Mouse (Mus musculus) liver, embryonic 12.5 days (tissue): Measurements from ENCODE around the gene H2bfm. TPM values are rescaled to one million over a fixed set of nuclear protein-coding genes. Genes with fewer than 3 reads are reported as not detected.
"Not testable (repeated sequence)": the region's sequence is repeated elsewhere in the genome, so short reads cannot be mapped to it uniquely, and the experiment has no call there.

ENCODE experiments used
- ATAC-seq: fragments of 200-750 bp; cut with Nextera tagmentation; 2 replicates; pipeline ENCODE4 v1.8.0; 2017; ENCODE audit warnings: moderate number of reproducible peaks, mild to moderate bottlenecking, moderate library complexity
- H3K27ac ChIP-seq: fragments of 300-500 bp; sonication (generic); 2 replicates; pipeline ENCODE4 v1.5.1; 2016; ENCODE audit warnings: mild to moderate bottlenecking
- H3K27me3 ChIP-seq: fragments of 300-500 bp; sonication (generic); replicated peaks from 2 replicates; pipeline ENCODE4 v1.6.1; 2016; ENCODE audit warnings: mild to moderate bottlenecking, moderate library complexity
- H3K36me3 ChIP-seq: fragments of 300-500 bp; sonication (generic); 2 replicates; pipeline ENCODE4 v1.6.1; 2016; ENCODE audit warnings: mild to moderate bottlenecking, moderate library complexity
- H3K4me1 ChIP-seq: fragments of 300-500 bp; sonication (generic); 2 replicates; pipeline ENCODE4 v1.6.1; 2016
- H3K4me2 ChIP-seq: fragments of 300-500 bp; sonication (generic); 2 replicates; pipeline ENCODE4 v1.6.1; 2016; ENCODE audit warnings: mild to moderate bottlenecking, moderate library complexity
- H3K4me3 ChIP-seq: fragments of 300-500 bp; sonication (generic); 2 replicates; pipeline ENCODE4 v1.5.1; 2016; ENCODE audit warnings: mild to moderate bottlenecking, moderate library complexity
- H3K9ac ChIP-seq: fragments of 300-500 bp; sonication (generic); 2 replicates; pipeline ENCODE4 v1.6.1; 2016; ENCODE audit warnings: mild to moderate bottlenecking, moderate library complexity
- H3K9me3 ChIP-seq: fragments of 300-500 bp; sonication (generic); replicated peaks from 2 replicates; pipeline ENCODE4 v1.6.1; 2016; ENCODE audit warnings: mild to moderate bottlenecking, moderate library complexity
- WGBS: fragments of 180-500 bp; shearing (Covaris S2); methylation state at CpG from one replicate; pipeline ENCODE4 v1.1.7; 2016; ENCODE audit not compliant: insufficient replicate concordance; 5-methylcytosine and 5-hydroxymethylcytosine counted together
- polyA plus RNA-seq: library from polyadenylated mRNA; unstranded; fragments of >200 nt; fragmentation: Nextera tagmentation; extraction: Ambion mirVana; gene quantifications from 2 replicates; pipeline ENCODE4 v1.2.1, GENCODE M21; 2016

H2bfm gene
- not detected in 2 replicates for polyA plus RNA-seq

DNA sequence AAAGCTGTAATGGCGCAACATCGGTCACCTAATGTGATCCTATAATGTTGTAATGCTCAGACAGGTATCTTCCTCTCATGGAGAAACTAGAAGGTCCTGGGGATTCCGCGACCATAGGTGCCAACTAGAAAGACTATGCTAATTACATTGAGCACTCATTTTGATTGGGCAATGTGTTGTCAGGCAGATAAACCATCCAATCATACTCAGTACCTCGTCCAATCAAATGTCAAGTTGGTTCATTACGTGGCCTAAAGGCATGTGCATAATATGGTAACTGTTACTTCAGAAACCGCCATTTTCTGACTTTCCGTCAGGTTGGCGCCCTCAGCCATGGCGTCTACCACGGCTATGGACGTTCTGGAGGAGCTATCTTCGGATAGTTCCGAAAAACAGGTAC is at the start of gene H2bfm:
TSS of gene H2bfm (plus strand) at position 295 of the 400 bp plus-strand sequence.
- 84% methylated on average over 14 of the region's 14 CpGs for WGBS
- H3K36me3 ChIP-seq: no peaks in the 10 kb centered on the region
- H3K4me1 ChIP-seq: no peaks in the 10 kb centered on the region
- no peak within 1 kb of the TSS for H3K9ac ChIP-seq
- no peak within 1 kb of the TSS for H3K27ac ChIP-seq
- H3K4me3 ChIP-seq: no peak within 1 kb of the TSS
- no peak within 1 kb of the TSS for H3K4me2 ChIP-seq
- H3K27me3 ChIP-seq: no peaks in the 10 kb centered on the region
- no peak for ATAC-seq
- H3K9me3 ChIP-seq: 0 out of 2 replicates have a peak, but pooled peaks cover 4% of the 10 kb centered on the region

DNA sequence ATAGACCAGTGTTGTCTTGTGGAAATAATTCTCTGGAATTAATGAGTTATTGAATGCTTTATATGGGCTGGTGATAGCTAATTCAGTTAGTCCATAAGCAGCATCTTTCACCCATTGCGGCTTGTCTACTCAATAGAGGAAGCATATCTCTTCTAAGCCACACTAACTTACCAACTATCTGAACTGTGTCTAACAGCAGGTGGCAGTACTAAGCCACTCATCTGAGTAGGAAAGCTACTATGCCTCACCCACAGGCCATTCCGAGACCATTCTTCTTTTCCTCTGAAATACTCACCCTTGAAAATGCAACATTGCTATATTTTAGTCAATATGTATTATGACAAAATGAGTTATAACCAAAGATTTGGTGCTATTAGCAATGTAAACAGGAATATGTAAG is 31.4 kb upstream of the H2bfm start:
- Histone ChIP-seq H3K36me3 (no peaks in the 10 kb centered on the region), H3K4me1 (no peaks in the 10 kb centered on the region), H3K9ac (no peak overlapping the region), H3K4me3 (no peak overlapping the region), H3K27ac (no peak overlapping the region), H3K27me3 (no peaks in the 10 kb centered on the region), H3K9me3 (no peaks in the 10 kb centered on the region), H3K4me2 (no peak overlapping the region)
- WGBS: 57% methylated on average over 2 of the region's 2 CpGs
- no peak for ATAC-seq

DNA sequence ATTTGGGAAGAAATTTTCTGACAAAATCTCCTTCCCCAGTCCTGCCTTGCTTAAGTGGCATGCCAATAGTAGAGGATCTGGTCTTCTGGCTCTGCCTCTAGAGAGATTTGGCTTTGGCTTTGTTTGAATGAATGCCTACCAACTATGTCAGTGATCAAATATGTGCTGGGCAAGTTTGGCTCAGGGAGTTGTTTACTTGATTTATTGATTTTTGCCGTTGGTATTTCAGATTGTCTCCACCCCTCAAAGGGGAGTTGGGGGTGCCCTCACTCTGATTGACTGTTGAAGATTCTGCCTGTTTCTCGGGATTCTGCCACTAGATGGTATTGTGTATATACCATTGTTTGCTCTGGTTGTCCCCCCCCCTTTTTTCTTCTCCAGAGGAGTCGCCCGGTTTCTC is 22.8 kb upstream of the H2bfm start:
- H3K9me3 ChIP-seq: no peaks in the 10 kb centered on the region
- H3K9ac ChIP-seq: no peak overlapping the region
- 51% methylated on average over 4 of the region's 4 CpGs for WGBS
- no peak overlapping the region for H3K4me2 ChIP-seq
- H3K4me3 ChIP-seq: no peak overlapping the region
- H3K27ac ChIP-seq: no peak overlapping the region
- ATAC-seq: no peak
- no peaks in the 10 kb centered on the region for H3K27me3 ChIP-seq
- no peaks in the 10 kb centered on the region for H3K36me3 ChIP-seq
- H3K4me1 ChIP-seq: no peaks in the 10 kb centered on the region

DNA sequence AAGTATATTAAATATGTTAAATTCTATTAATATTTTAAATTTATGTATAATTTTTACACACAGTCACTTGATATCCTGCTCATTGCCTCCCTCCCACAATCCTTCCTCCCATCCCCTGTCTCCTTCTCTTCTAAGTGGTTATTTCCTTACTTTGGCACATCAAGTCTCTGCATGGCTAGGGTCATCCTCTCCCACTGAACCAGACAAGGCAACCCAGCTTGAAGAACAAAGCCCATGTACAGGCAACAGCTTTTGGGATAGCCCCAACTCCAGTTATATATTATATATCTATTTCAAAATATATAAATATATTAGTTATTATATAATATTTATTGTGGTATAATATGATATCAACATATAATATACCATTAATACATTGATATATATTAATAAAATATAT is 1.3 kb upstream of the H2bfm start:
- H3K4me1 ChIP-seq: no peaks in the 10 kb centered on the region
- no peak for ATAC-seq
- H3K27ac ChIP-seq: no peak overlapping the region
- no peak overlapping the region for H3K9ac ChIP-seq
- no peaks in the 10 kb centered on the region for H3K27me3 ChIP-seq
- no peak overlapping the region for H3K4me2 ChIP-seq
- H3K4me3 ChIP-seq: no peak overlapping the region
- no peaks in the 10 kb centered on the region for H3K36me3 ChIP-seq
- H3K9me3 ChIP-seq: 0 out of 2 replicates have a peak, but pooled peaks cover 4% of the 10 kb centered on the region

DNA sequence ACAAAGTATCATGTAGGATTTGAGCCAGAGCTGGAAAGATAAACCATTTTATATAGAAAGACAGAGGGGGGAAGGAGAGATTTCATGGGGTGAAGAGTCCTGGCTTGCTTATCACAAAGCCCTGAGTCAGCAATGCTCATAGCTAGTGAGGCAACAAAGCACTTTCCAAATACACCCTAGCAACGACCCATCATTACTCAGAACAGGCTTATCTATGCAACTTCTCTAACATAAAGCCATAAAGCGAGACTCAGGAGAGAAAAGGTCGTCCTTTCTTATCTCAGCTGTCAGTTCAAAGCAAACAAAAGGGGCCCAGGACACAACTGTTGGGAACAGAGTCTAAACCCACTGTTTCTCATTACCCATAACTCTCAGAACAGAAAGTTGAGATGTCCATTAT is 10.9 kb downstream of the H2bfm start:
- no peaks in the 10 kb centered on the region for H3K36me3 ChIP-seq
- H3K9me3 ChIP-seq: no peaks in the 10 kb centered on the region
- no peaks in the 10 kb centered on the region for H3K4me1 ChIP-seq
- 0% methylated on average over 3 of the region's 3 CpGs for WGBS
- no peak for ATAC-seq
- H3K4me2 ChIP-seq: no peak overlapping the region
- H3K9ac ChIP-seq: no peak overlapping the region
- H3K27ac ChIP-seq: no peak overlapping the region
- no peaks in the 10 kb centered on the region for H3K27me3 ChIP-seq
- no peak overlapping the region for H3K4me3 ChIP-seq

DNA sequence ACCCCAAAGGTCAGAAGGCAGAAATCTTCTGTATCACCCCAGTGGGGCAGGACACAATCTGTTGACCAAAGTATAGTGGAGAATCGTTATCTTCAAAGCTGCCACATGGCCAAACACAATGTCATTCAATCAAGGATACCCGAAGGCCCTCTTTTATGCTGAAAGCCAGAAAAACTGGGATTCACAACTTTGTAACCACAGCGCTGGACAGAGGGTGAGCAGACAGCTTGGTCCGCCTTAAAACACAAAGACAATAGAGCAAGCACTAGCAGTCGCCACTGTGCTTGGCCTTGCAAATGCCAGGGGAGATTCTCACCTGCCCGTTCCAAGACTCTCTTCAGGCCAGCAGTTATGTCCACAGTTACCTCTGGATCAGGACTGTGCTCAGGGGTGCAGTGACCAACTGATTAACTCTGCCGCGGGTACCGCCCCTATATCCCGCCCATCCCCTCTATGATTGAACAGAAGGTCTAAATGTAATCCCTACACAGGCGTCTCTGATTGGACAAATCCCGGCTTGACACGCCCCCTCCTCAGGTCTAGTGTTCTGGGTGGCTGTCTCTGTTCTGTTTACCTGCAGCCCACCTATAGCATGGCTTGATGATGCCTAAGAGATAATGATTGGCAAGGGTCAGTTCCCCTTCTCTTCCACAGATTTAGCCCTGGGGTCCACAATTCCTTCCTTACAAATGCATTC is 30.6 kb downstream of the H2bfm start:
- not testable (repeated sequence) for H3K9me3 ChIP-seq, H3K9ac ChIP-seq, H3K27ac ChIP-seq, H3K36me3 ChIP-seq, H3K27me3 ChIP-seq, H3K4me1 ChIP-seq, H3K4me3 ChIP-seq
- ATAC-seq: peak; percentile 69
- 22% methylated on average over 13 of the region's 13 CpGs for WGBS
- H3K4me2 ChIP-seq: peak overlapping the region; percentile 32

DNA sequence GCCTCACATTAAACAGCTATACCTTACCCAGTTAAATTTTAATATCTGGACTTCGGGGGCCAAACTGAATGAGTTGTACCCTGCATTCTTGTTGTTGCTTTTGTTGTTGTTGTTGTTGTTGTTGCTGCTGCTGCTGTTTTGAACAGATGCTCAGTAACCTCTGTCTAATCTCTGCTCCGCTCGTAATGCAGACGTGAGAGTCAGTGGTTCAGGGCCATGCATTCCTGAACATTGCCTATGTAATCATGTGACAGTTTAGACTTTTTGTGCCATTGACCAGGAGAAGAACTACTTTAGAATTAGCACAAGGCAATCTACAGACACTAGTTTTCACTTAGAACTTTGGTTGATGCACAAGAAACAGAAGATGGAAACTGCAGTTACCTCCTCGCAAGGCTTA is 31.2 kb downstream of the H2bfm start:
- WGBS: 48% methylated on average over 5 of the region's 5 CpGs
- H3K9me3 ChIP-seq, H3K36me3 ChIP-seq, ATAC-seq, H3K4me3 ChIP-seq, H3K27ac ChIP-seq, H3K4me2 ChIP-seq, H3K9ac ChIP-seq, H3K27me3 ChIP-seq, H3K4me1 ChIP-seq: not testable (repeated sequence)

DNA sequence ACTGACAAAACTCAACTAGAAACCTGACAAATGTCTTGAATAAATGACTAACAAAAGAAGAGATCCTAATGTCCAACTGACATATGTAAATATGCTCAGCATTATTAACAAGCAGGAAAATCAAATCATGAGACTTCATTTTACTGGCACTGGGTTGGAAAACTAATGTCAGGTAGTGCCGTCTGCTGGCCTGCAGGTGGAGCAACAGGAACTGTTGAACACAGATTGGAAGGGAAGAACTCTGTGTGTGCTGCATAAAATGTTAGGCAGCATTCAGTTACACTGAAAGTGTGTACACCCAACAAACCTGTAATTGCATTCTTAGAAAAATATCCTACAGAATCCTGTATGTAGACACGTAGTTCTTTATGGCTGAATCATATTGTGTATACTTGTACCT is 32.6 kb downstream of the H2bfm start:
- Histone ChIP-seq H3K36me3 (no peaks in the 10 kb centered on the region), H3K4me3 (no peak overlapping the region), H3K4me2 (no peak overlapping the region), H3K9me3 (no peaks in the 10 kb centered on the region), H3K27me3 (no peaks in the 10 kb centered on the region), H3K4me1 (no peaks in the 10 kb centered on the region), H3K9ac (no peak overlapping the region), H3K27ac (no peak overlapping the region)
- ATAC-seq: no peak
- 16% methylated on average over 2 of the region's 2 CpGs for WGBS

DNA sequence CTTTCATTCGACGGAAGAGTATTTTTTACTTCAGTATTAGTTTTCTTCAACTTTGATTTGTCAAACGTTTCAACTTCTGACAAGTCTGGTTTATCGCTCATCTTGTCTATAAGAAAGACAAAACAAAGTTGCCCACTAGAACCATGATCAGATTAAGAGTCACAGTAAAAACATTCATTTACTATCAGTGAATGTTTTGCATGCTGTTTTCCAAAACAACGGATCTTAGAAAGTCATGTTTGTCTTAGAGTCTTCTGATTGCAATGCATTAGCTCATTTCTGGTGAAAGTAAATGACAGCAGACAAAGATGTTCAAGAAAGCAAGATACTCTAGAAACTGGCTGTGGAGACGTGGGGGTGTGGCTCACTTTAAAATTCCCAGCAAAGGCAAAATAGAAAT is 48.3 kb downstream of the H2bfm start, which contains the start of gene Tmsb15b2:
TSS of gene Tmsb15b2 (minus strand) at position 101 of the 400 bp plus-strand sequence.
- WGBS: 69% methylated on average over 6 of the region's 6 CpGs
- ATAC-seq, H3K9ac ChIP-seq, H3K4me1 ChIP-seq, H3K36me3 ChIP-seq, H3K9me3 ChIP-seq, H3K27me3 ChIP-seq, H3K27ac ChIP-seq: not testable (repeated sequence)
- Histone ChIP-seq H3K4me2 (peak within 1 kb of the TSS; percentile 57), H3K4me3 (peak within 1 kb of the TSS; percentile 39; the same call in 1 of the 2 replicates)

DNA sequence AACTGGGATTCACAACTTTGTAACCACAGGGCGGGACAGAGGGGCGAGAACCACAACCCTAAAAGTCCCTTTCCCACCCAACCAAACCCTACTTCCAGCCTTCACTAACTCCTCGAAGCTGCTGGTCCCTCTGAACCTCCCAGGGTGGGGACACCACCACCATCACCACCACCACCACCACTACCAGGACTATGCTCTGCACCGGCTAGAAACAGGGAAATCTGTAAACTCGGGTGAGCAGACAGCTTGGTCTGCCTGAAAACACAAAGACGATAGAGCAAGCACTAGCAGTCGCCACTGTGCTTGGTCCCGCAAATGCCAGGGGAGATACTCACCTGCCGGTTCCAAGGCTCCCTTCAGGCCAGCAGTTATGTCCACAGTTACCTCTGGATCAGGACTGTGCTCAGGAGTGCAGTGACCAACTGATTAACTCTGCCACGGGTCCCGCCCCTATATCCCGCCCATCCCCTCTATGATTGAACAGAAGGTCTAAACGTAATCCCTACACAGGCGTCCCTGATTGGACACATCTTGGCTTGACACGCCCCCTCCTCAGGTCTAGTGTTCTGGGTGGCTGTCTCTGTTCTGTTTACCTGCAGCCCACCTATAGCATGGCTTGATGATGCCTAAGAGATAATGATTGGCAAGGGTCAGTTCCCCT is 49.4 kb downstream of the H2bfm start, which contains the start of the genes Tmsb15l and Tmsb15b1:
TSS of gene Tmsb15l (minus strand) at position 446 of the 661 bp plus-strand sequence.
TSS of gene Tmsb15b1 (minus strand) at position 451 of the 661 bp plus-strand sequence.
- Histone ChIP-seq H3K27ac (no peak within 1 kb of the TSS), H3K4me3 (peak within 1 kb of the TSS; percentile 39), H3K36me3 (no peaks in the 10 kb centered on the region), H3K4me1 (no peaks in the 10 kb centered on the region), H3K4me2 (peak within 1 kb of the TSS; percentile 57), H3K27me3 (no peaks in the 10 kb centered on the region), H3K9ac (no peak within 1 kb of the TSS), H3K9me3 (no peaks in the 10 kb centered on the region)
- 25% methylated on average over 15 of the region's 15 CpGs for WGBS
- ATAC-seq: peak; percentile 97
